Mouse (Mus musculus) right cerebral cortex, postnatal 25 days (tissue): ENCODE measurements around the gene Itgam.
"Not testable (repeated sequence)": the region's sequence is repeated elsewhere in the genome, so short reads cannot be mapped to it uniquely, and the experiment has no call there.

Experiments
- DNase-seq: peaks from one replicate; pipeline ENCODE4 v3.0.0; 2022

Itgam gene

DNA sequence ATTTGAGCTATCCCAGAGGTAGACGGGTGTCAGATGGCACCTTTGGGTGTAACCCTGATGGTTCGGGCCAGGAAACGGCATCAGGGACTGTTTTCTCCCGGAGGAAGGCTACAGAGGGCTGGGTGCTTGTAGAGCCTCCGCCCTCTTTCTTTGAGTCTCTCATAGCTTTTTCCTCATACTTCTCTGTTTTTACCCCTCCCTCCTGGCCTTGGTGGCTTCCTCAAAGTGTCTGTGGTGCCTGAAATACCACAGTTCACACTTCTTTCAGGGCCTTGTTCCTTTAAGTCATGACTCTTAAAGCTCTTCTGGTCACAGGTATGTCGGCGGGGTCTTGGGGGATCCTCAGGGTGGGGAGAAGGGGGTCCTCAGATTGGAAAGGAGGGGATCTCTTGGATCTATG is at the start of gene Itgam, which contains the start of gene Gm49368:
Itgam (plus strand) TSS at position 185 of the 400 bp plus-strand sequence.
Gm49368 (plus strand) TSS at position 228 of the 400 bp plus-strand sequence.
- no peak for DNase-seq

DNA sequence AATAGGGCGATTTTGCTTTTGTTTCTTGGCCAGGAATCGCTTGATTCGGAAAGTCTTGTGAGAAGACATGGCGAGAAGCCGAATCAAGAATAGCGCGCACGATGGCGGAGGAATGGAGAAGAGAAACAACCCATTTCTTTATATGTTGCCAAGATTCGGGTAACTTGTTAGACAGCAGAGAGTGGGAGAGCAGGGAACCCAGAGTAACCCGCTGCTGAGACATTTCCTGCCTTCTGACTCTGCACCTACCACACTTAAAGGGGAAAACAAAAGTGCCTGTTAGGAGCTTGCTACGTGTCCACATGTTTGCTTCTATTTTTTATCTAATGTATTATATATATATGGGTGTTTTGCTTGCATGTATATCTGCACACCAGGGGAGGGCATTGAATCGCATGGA is 49.3 kb upstream of the Itgam start:
- DNase-seq = no peak

DNA sequence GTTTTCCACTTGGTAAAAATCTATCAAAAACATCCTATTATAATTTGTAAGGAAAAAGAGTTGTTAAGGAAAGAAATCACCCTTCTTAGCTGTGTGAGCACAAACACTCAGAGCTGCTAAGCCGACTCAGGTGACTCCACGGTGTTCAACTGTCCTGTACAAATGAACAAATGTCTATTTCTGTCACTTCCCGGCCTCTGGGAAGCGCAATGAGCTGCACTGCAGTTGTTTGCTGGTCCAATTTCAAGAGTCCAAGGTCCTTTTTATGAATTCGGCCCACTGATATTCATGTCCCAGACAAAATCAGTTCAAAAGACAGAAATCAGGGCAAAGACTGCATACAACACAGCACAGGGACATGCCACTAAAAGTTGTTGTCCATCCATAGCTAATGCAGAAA is 46.3 kb upstream of the Itgam start:
- not testable (repeated sequence) for DNase-seq

DNA sequence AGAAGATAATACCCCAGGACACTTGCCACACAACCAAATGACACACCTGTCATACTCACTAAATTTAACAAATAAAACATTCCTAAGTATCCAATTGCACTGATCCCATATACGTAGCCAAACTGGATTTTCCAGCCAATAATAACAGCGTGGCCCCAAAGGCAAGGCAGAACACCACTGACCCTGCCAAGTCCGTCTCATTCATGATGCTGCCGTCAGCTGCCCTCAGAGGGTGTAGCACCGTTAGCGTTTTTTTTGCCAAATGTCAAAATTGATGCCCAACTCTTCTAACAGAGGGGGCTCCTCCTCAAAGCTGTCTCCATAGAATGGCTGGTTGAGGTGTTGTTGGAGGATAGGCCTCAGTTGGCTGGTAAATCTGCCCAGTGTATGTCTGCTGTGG is 45.8 kb upstream of the Itgam start:
- no peak for DNase-seq

DNA sequence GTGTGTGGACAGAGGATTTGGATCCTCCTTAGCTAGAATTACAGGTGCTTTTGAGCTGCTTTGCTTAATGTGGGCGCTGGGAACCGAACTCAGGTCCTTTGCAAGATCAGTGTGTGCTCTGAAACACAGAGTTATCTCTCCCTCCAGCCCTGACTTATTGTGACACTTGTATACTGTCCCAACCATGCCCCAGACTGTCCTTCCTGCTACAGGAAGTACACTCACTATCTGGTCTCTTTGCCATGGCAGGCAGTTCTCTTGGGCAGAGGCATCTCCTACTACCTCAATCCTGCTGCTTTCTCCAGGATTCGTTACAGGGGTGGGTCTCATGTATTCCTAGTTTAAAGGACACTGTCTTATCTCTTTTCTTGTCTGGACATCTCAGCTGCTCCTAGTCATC is 44.2 kb upstream of the Itgam start:
- DNase-seq = no peak

DNA sequence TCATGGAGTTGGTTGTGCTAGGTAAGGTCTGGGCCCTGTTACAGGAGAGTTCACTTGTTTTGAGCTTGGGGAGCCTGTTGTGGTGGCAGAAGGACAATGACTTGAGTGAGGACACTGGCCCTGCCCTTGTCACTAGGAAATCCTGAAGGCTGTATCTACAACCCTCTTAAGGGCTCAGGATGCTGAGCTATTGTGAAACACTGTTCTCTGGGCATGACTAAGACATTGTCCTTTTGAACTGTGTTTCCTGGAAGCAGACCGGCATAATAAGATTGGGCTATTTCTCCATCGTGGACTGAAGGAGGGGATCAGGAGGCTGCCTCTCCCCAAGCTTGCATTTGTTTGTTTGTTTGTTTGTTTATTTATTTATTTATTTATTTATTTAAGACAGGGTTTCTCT is 43.3 kb upstream of the Itgam start:
- no peak for DNase-seq

DNA sequence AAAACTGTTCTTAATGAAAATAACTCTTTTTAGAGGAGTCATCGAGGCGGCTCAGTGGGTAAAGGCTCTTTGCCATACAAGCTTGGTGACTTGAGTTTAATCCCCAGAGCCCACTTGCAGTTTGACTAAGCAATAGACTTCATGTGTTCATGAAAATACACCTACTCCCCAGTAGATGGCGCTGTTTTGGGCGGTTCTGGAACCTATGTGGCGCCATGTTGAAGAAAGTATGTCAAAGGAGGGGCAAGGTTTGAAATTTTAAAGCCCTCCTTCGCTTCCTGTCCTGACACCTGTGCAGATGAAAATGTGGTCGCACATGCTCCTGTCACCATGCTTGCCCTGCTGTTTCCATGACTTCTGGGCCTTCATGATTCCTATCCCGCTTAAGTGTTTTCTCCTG is 39.5 kb upstream of the Itgam start:
- DNase-seq = no peak

DNA sequence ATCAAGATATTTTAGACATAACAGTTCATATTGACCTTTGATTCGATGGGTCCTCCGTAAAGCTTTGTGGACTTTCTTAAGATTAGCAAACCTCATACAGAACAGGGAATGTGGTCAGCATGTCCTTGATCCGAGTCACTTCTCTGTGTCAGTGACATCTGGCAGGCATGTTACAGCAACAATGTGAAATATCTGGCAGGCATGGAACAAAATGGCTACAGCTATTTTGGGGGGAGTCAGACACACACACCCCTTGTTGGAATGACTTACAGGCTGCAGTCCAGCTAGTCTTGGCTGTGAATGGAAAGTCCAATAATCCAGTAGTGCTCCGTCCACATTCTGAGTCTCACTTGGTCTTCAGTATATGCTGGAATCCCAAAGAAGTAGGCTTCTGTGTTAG is 38.9 kb upstream of the Itgam start:
- no peak for DNase-seq

DNA sequence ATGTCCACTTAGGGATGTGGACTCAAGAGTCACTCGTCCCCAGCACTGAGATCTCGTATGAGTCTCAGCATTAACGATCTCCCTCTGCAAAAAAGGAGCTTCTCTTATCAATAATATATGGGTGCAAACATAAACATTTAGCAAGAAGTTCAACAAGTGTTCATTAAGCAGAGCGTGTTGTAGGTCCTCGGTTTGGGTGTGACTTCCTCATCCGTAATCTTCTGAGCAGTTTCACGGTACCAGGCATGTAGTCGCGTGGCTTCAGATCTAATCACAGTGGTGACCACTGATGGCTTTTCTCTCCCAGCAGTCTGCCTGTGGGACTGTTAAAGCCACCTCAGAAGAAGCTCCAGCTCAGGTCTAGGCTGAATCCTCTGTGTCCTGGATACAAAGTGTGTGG is 38.1 kb upstream of the Itgam start:
- no peak for DNase-seq

DNA sequence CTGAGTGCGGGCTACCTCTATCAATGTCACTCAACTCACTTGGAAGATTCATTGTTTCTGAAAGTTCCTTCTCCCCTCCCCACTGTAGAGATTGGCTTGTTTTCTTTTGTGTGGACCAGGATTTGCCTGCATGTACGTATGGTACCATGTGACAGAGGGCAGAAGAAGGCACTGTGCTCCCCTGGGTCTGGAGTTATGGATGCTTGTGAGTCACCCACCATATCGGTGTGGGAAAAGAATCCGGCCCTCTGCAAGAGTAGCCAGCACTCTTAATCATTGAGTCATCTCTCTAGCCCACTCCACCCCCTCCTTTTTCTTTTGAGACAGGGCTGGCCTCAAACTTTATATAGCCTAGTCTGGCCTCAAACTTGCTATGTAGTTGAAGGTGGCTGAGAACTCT is 37.5 kb upstream of the Itgam start:
- no peak for DNase-seq

DNA sequence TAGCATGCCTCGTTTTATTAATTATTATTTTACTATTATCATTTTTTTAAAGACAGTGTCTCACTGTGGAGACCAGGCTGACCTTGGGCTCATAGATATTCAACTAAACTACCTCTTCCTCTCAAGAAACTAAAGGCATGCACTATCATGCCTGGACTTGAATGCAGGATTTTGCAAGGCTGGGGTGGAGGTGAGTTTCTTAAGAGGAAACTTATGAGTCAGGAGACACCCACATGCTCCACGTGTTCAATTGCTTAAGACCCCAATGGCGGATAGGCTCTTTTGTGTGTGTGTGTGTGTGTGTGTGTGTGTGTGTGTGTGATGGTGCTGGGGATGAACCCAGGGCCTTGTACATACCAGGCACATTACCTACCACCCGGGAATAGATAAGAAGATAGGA is 37.1 kb upstream of the Itgam start:
- no peak for DNase-seq

DNA sequence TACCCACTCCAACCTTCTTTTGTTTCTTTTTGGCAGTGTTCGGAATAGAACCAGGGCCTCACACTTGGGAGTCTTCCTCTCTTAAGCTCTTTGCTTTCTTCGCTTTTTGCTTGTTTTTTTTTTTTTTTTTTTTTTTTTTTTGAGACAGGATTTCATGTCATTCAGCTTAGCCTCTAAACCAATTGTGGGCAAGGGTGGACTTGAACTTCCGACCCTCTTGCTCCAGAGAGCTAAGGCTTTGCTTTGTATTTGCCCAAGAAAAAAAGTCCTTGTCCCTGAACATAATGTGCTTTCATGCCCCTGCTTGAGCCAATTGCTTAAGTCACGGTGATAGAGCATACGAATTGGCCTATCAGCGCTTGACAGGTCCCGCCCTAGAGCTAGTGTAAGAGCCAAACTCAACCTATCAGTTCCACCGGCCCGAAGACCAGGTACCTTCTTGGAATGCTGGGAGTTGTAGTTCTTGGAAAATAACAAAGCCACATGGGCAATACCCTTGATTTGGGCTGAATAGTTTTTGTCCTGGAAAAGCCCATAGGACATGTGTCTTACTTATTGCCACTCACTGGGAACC is 30.9 kb upstream of the Itgam start:
- DNase-seq = no peak

DNA sequence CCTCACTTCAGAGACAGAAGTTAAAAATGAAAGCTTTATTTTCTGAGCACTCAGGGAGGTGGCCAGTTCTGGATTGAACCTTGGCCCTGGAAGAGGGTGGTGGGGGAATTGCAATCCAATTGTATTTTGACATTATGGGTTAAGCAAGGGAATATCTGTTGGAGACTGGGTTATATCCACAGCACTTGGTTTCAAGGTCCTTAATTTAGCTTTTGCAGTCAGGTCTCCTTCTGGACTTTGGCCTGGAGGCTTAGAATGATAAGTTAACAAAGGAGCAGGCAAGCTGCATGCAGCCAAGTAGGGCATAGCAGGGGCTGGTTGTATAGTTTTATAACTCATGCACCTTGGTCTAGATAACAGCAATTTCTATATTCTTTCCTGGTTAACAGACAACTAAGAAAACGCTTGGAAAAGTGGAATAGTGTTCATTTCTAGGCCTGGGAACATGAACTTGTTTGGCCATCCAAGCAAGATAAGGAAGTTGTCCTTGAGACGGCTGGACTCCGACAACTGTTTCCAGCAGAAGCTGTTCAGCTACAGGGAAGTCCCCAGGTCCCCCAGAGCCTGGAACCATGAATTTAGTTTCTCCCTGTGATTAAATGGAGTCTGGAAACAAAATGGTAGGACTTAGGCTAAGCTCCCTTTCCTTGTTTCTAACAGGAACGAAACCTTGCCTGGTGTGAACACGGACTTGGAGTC is 30.0 kb upstream of the Itgam start:
- no peak for DNase-seq

DNA sequence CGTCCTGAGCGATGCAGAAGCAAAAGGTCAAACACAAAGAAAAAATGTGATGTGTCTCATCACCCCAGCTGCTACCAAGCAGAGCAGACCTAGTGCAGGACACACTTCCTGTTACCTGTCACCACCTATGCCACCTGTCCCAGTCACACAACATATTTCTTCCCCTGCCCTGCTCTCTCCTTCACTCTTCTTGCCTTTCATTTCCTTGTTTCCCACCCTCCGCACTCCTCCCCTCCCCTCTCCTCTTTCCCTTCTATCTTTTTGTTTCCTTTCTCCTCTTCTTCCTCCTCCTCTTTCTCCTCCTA is 29.5 kb upstream of the Itgam start:
- no peak for DNase-seq

DNA sequence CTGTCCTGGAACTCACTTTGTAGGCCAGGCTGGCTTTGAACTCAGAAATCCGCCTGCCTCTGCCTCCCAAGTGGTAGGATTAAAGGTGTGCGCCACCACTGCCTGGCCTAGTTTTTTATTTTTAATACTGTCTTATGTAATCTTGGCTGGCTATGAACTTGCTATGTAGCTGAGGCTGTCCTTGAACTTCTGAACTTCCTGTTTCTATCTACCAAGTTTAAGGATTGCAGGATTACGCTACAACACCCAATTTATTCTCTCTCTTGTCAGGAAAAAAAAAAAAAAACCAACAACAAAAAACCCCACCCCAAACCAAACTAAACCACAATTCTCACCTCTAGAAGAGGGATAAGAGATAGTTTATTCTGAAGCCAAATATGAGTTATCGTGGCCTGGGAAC is 28.8 kb upstream of the Itgam start:
- DNase-seq = no peak

DNA sequence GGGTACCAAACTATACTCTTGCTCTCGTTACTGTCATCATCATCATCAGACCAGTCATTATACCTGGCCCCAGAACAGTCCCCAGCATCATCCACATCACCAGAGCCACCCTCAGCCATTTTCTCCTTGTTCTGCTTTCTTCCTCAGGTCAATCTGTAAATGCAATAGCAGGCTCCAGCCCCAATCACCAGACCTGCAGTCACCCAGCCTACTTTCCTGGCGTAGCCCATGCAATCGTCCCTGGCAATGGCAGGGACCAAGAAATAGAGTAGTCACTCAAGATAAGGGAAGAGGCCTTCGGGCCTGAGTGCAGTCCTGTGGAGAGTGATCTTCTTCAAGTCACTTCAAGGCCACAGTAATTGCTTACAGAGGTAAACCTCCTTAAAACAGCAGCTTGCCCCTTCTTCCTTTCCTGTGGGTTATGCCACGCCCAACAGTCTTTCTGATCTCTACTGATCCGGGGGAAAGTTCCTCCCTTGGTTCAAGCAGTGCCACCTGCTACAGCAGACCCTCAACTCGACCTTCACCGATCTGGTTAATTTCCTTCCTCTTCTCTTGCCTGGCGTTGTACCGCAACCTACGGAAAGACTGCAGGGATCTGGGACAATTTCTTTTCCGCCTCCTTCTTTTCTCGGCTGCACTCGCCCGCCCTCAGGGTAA is 20.1 kb upstream of the Itgam start:
- not testable (repeated sequence) for DNase-seq

DNA sequence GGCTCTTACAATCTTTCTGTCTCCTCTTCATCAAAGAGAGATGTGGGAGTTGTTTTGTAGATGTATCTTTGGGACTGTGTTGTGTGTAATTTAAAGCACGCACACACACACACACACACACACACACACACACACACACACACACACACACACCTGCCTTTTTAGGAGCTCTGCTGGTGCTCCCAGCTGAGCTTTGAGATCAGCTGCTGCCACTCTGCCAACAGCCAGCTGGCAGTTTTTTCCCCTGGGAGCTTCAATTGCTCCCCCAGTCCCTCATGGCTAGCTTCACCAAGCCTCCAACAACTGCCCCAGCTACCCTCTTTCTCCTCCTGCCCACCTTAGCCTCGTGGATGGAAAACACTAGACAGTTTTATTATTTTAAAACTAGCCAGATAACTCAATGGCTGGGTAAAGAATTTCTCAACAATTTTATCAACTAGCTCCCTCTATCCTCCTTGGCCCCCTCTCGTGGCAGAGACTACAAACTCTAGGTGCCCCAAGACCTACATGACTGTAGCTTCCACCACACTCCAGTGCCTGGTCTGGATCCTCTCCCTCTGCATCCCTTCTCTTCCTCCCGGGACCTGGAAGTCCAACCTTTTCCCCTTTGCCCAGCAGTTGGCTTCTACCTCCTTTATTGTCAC is 18.2 kb upstream of the Itgam start:
- DNase-seq = no peak

DNA sequence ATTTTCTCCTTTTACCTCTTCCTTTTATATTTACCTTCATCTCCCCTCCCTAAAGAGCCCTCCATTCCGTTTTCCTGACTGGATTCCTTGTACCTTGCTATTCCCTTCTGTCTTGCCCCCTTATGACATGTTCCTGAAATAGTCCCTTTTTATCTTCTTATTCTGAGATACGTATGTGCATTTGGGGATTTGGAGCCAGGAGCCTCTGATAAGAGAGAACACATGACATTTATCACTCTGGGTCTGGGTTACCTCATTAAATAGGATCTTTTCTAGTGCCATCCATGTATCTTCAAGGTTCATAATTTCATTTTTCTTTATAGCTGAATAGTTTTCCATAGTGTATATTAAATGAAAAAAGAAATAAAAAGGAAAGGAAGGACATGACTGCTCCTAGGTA is 16.8 kb upstream of the Itgam start:
- no peak for DNase-seq

DNA sequence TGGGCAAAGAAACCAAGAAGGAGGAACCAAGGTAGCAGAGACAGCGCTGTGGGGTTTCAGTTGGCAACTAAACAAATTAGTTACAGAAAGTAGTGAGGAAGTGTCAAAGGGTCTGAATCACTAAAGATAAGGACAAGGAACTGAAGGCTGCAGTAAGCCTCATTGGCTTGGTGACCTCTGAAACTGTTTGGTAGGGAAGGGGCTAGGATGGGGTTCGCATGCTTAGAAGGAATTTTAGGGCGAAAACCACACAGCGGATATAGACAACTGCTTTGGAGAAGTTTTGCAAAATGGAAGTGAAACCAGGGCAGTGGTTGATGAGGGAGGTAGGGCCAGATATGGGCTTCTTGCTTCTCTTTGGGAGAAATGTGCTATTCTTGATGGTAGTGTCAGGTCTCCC is 13.6 kb upstream of the Itgam start:
- no peak for DNase-seq

DNA sequence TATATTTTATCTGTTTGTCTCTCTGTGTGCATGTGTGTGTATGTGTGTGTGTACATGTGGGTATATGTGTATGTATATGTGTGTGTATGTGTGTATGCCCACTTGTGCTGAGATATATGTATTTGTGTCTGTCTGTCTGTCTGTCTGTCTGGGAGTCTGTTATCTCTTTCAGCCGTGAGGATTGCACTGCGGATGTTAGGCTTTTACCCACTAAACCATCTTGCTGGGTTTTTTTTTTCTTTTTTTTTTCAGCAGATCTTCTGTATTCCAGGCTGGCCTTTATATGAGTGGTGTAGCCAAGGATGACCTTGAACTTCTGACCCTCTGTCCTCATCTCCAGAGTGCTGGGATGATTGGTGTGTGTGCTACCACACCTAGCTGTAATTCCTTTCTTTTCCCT is 13.2 kb upstream of the Itgam start:
- no peak for DNase-seq

DNA sequence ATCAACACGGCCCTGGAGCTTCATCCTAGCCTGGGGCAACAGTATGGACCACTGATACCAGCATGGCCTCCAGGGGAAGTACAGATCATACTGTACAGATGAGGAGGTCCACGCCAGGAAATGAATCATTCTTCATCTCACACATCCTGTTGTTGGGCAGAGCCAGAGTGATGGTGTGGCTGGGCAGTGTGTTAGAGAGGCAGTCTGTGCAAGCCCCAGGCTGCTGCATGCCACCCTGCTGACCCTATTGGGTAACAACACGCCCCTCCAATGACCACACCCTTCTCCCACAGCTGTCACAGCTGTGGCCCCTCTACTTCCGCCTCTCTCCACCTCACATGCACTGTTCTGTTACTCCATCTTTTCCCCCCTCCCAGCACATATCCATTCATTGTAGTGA is 11.7 kb upstream of the Itgam start:
- no peak for DNase-seq

DNA sequence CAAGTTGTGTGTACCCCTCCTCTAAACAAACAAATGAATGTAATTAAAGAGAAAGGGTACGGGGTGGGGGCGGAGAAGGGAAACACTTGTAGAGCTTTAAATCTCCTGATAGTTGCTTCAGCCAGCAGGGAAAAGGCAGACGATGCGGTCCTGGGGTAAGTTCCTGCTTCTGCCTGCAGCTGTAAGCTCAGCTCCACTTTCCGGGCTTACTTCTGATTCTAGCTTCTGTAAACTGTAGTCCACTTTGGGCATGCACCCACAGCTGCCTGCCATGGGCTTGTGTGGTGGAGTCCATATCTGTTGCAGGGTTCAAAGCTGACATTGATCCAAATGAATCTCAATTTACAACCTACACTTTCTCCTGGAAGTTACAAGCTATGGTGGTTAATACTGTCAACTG is 9.4 kb upstream of the Itgam start:
- no peak for DNase-seq

DNA sequence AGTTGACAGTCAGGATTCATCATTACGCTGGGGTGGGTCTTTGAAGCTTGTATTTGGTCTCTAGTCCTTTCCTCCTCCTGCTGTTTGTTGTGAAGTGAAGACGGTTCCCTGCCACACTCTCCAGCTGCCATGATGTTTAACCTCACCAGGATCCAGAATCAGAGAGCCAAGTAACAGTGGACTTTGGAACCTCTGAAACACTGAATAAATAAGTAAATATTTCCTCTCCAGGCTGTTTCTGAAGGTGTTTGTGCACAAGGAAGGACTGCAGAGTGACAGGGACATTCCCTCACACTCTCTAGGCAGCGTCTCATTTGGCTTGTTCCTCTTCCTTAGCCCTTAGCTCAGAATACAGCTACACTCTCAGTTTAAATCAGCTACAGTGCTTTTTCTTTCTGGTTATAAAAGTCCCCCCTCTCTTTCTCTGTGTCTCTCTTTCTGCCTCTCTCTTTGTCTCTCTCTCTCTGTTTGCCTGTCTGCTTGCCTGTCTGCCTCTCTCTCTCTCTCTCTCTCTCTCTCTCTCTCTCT is 5.5 kb upstream of the Itgam start:
- no peak for DNase-seq

DNA sequence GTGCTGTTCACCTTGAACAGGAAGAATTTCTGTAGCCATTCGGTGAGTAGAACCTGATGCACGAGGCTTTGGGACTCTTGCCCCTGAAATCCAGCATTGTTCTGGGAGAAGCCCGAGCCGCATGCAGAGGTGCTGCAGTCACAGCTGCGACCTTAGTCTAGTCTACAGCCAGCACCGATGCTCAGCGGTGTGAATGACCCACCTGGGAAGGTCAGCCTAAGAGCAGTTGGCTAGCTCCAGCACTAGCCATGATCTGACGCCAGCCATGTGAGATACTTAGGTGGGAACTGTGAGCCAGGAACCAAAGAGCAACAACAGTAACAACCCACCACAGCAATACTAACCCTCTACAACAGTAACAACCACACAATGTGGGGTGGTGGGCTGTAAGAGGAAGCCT is 4.6 kb upstream of the Itgam start:
- DNase-seq = no peak
